Mouse (Mus musculus) frontal cortex, postnatal 10 days (tissue): ENCODE data around the gene Inca1.

ENCODE experiments used
- DNase-seq, 2 experiments: peaks; one replicate each; pipeline ENCODE4 v3.0.0; 2022; ENCODE audit warnings: low spot score in 2 of 2, mixed read lengths in 1 of 2

The Inca1 gene

DNA sequence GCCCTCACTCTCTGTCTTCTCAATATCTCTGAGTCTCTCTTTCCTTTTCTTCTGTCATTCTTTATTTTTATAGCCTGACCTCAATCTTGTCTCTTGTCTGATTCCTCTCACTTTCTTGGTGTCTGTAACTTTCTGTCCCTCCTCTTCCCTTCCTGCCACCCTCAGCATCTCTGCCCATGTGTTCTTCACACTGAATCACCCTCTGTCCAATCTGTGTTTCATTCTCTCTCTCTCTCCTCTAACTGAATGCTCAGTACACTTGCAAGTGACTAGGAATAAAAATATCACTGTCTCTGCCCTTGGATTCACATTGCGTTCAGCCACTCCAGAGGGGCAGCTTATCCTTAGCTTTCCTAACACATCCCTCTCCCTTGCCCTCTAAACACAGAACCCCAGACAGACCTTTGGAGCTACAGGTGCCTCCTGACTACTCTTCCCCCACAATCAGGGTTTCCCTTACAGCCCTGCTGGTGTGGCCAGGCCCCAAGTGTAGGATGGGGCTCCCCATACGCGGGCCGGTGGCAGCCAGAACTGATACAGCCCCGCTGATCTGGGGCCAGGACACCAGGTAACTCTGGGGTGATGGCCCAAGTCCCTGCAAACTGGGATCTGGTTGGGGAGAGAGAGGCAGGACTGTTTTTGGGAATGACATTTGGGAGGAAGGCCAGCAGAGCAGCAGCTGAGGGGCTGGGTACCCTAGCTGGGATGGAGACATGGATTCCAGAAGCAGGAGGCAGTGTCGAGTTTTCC, 2.2 kb upstream of the Inca1 start:
- no peak for DNase-seq

DNA sequence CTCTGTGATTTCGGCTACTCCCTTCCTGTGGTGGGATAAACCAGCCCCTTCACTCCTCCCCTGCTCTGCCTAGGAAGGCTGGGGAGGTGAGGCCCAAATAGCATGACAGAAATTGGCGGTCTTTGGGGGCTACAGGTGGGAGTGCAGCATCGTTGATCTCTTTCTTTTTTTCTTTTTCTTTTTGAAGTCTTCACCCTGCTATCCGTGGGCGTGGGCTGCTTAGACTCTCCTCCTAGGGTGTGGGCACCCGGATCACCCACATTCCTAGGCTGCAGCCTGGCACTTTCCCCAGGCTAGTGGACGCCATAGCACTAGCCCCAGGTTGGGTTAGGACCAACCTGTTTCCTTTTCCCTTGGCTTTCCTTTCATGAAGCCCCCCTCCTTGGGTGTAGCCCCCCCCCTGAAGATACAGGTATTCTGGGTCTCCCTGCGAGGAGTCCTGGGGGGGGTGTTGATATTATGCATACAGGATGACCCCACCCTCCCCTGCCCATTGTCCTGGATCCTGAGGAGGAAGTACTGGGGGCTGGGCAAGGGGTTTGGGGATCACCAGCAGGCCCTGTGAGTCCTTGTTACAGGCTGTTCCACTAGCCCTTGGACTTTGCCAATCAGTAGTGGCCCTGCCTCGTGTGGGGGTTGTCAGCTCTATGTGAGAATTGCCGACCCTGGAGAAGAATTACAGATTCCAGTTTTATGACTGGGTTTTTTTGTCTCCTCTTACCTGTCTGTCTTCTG, 1.4 kb upstream of the Inca1 start:
- DNase-seq: no peak

DNA sequence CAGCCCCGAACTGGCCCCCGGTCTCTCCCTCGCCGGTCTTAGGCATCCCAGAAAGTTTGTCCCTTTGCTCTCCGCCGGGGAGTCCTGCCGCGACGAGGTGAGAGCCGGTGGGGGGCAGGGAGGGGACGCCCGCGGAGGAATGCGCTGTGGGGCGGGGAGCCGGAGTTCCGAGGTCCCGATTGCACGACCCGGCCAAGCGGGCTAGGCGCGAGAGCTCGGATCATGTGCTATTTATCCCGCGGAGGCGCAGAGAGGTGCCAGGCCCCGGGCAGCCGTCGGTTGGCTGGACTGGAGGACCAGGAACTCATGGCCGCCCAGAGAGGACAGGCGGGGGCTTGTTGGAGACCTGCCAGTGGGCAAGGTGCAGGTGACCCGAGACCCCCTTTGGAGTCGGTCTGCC, 658 bp upstream of the Inca1 start:
- peak; percentile 55 to 63 for DNase-seq

- no peak for DNase-seq
Observed at GRCm38 (mm10) chr11:70699051-70699450, 904 bp downstream of the Inca1 start.

- DNase-seq: no peak
Observed at GRCm38 (mm10) chr11:70697376-70697775, 2.6 kb downstream of the Inca1 start.

GRCm38 (mm10) chr11:70693504-70693903, 6.5 kb downstream of the Inca1 start:
- DNase-seq: no peak

GRCm38 (mm10) chr11:70689578-70689977, 10.4 kb downstream of the Inca1 start:
- DNase-seq: no peak

DNA sequence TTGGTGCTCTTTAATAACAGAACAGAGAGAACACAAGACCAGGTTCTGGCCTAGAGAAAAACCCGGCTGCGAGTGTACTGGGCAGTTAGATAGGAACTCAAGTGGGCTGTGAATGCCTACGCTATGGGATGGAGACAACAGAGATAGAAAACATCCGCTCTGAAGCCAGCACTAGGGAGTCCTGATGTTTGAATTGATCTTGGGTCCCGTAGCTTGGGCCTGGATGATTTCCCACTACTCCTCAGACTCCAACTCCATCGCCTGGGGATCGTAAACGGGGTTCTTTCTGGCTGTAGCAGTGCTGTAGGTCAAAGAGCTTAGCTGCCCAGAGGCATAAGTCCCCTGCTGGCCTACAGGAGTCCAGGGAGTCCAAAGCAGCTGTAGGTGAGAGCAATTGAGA, 11.6 kb downstream of the Inca1 start:
- no peak for DNase-seq

GRCm38 (mm10) chr11:70687601-70688199, 12.3 kb downstream of the Inca1 start, which contains the start of gene Camta2:
Gene Camta2, minus strand, starts transcription at chr11:70688105.
- DNase-seq: peak; percentile 76 to 87

- DNase-seq: peak in 1 of 2 experiments; percentile 49
Observed at GRCm38 (mm10) chr11:70686901-70687566, 12.9 kb downstream of the Inca1 start.

- DNase-seq: no peak
Observed at GRCm38 (mm10) chr11:70683640-70684039, 16.3 kb downstream of the Inca1 start.

DNA sequence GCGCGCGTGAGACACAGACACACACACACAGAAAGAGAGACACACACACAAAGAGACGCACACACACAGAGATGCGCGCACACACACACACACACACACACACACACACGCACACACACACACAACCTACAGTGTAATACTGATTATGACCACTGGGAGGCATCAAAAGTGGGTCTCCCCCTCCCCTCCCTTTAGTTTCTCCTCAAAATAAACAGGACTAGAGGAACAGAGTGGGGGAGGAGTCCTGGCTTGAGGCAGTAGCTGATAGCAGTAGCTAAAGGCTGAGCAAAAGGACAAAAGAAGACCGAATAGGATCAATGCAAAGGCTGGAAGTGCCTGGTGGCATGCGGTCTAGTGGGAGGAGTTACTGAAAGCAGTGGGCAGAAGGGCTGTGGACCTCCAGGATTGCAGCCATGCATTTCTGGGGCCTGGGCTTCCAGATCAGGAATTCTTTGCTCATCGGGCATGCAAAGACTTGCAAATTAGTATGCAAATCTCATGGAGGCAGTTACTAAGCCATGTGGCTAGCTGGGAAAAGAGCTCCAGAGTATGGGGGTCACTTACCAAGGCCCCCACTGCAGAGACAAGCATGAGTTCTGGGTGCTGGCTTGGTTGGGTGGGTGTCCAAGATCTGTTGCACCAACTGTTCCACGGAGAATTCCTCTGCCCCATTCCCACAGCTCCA, 17.9 kb downstream of the Inca1 start:
- peak; percentile 47 to 64 for DNase-seq

DNA sequence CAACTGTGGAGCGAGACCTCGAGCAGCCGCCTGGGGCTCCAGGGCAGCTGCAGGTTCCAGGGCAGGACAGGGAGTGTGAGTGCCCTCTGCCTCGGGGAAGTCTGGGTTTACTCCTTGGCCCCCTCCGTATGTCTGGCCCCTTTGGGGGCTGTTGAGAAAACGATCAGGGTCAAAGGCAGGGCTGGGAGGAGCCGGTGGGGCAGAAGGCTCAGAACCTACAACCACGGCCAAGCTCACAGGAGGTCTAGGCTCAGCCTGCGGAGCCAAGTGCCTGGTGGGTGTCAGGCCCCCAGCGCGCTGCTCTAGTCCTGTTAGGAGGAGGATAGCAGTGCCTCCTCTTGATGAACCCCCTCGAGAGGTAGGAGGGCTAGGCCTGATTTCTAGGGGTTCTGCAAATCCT, 18.8 kb downstream of the Inca1 start:
- DNase-seq: no peak

- no peak for DNase-seq
Observed at GRCm38 (mm10) chr11:70679894-70680293, 20.1 kb downstream of the Inca1 start.

- DNase-seq: no peak
Observed at GRCm38 (mm10) chr11:70679361-70679760, 20.6 kb downstream of the Inca1 start.

- no peak for DNase-seq
Observed at GRCm38 (mm10) chr11:70678576-70678975, 21.4 kb downstream of the Inca1 start.

DNA sequence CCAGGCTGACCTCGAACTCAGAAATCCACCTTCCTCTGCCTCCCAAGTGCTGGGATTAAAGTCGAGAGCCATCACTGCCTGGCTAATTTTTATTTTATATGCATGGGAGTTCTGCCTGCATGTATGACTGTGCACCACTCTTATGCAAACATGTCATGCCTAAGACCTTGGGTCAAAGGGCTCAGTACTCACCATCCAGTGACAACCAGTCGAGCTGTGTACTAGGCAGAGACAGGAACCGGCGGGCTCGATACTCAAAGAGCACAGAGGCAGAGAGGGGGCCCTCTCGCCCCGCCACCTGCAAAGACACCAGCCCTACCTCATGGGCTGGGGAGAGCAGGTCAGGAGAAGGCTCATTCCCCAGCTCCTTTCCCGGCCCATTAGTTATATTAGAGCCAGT, 21.9 kb downstream of the Inca1 start:
- DNase-seq: no peak

GRCm38 (mm10) chr11:70674501-70674900, 25.5 kb downstream of the Inca1 start:
- DNase-seq: no peak

- DNase-seq: no peak
Observed at GRCm38 (mm10) chr11:70674014-70674413, 25.9 kb downstream of the Inca1 start.

GRCm38 (mm10) chr11:70671333-70672047, 28.5 kb downstream of the Inca1 start:
- DNase-seq: no peak

- no peak for DNase-seq
Observed at GRCm38 (mm10) chr11:70670483-70670882, 29.5 kb downstream of the Inca1 start.
